Comparison of ENCODE assay signal across 8 mouse cellular contexts in genomic region chr5:147430936-147431839, GRCm38 (mm10). TPM values are rescaled to one million over a fixed set of nuclear protein-coding genes. Genes with fewer than 3 reads are reported as not detected.
DNase-seq lines count a peak whose midpoint lies in the region; ATAC-seq and TF ChIP-seq lines count a peak whose summit lies in the region.

No protein-coding gene starts in this region.

- H3K27me3 ChIP-seq in embryonic facial prominence, embryonic 14.5 days (replicated peaks; ENCODE audit: control insufficient read depth, insufficient read depth, low read length) = no peaks in the 10 kb centered on the region
- H3K27me3 ChIP-seq in heart, embryonic 10.5 days (ENCODE audit: insufficient read depth, poor library complexity, severe bottlenecking) = no peaks in the 10 kb centered on the region
- H3K27me3 ChIP-seq in kidney, embryonic 14.5 days (ENCODE audit: control insufficient read depth, insufficient read depth, low read length) = no peaks in the 10 kb centered on the region
- no peaks in the 10 kb centered on the region for H3K27me3 ChIP-seq in midbrain, postnatal 0 days (ENCODE audit: insufficient read depth, low read length)

- H3K9ac ChIP-seq in embryonic facial prominence, embryonic 14.5 days (ENCODE audit: low read depth, low read length) = peak overlapping the region; percentile 98
- peak overlapping the region; percentile 85 for H3K9ac ChIP-seq in kidney, embryonic 14.5 days (ENCODE audit: low read depth, low read length)
- peak overlapping the region; percentile 95 for H3K9ac ChIP-seq in midbrain, postnatal 0 days (replicated peaks; ENCODE audit: low read length, poor library complexity, severe bottlenecking)

- peak overlapping the region; percentile 71 for H3K4me2 ChIP-seq in embryonic facial prominence, embryonic 14.5 days (ENCODE audit: low read depth, low read length)
- H3K4me2 ChIP-seq in kidney, embryonic 14.5 days (replicated peaks; ENCODE audit: low read depth, low read length) = peak overlapping the region; percentile 76
- peak overlapping the region; percentile 75 for H3K4me2 ChIP-seq in midbrain, postnatal 0 days (ENCODE audit: low read depth, low read length, poor library complexity, severe bottlenecking)

- H3K36me3 ChIP-seq in embryonic facial prominence, embryonic 14.5 days (ENCODE audit: control insufficient read depth, insufficient read depth, low read length) = no peaks in the 10 kb centered on the region
- peaks cover 8% of the 10 kb centered on the region; the same call in 1 of the 2 replicates for H3K36me3 ChIP-seq in heart, embryonic 10.5 days
- peaks cover 3% of the 10 kb centered on the region for H3K36me3 ChIP-seq in kidney, embryonic 14.5 days (ENCODE audit: control insufficient read depth, insufficient read depth, low read length)
- H3K36me3 ChIP-seq in midbrain, postnatal 0 days (ENCODE audit: insufficient read depth, low read length) = no peaks in the 10 kb centered on the region; the same call in 1 of the 2 replicates

- peaks cover 19% of the 10 kb centered on the region for H3K4me1 ChIP-seq in embryonic facial prominence, embryonic 14.5 days (ENCODE audit: control insufficient read depth, insufficient read depth, low read length)
- H3K4me1 ChIP-seq in heart, embryonic 10.5 days = peaks cover 36% of the 10 kb centered on the region
- peaks cover 29% of the 10 kb centered on the region for H3K4me1 ChIP-seq in kidney, embryonic 14.5 days (ENCODE audit: control insufficient read depth, insufficient read depth, low read length)
- no peaks in the 10 kb centered on the region; the same call in 1 of the 2 replicates for H3K4me1 ChIP-seq in midbrain, postnatal 0 days (ENCODE audit: insufficient read depth, low read length)

- 0% methylated on average over 29 of the region's 68 CpGs for WGBS in embryonic facial prominence, embryonic 14.5 days
- WGBS in heart, embryonic 10.5 days = under 1% methylated on average over 60 of the region's 68 CpGs
- 1% methylated on average over 47 of the region's 68 CpGs for WGBS in kidney, embryonic 14.5 days
- 1% methylated on average over 53 of the region's 68 CpGs for WGBS in midbrain, postnatal 0 days

- H3K4me3 ChIP-seq in embryonic facial prominence, embryonic 14.5 days (ENCODE audit: low read depth, low read length) = peak overlapping the region; percentile 99
- peak overlapping the region; percentile 99 for H3K4me3 ChIP-seq in heart, embryonic 10.5 days
- peak overlapping the region; percentile 99 for H3K4me3 ChIP-seq in kidney, embryonic 14.5 days (ENCODE audit: low read length)
- peak overlapping the region; percentile 100 for H3K4me3 ChIP-seq in midbrain, postnatal 0 days (ENCODE audit: low read depth, low read length)

- no peaks in the 10 kb centered on the region for H3K9me3 ChIP-seq in embryonic facial prominence, embryonic 14.5 days (ENCODE audit: control insufficient read depth, low read length)
- H3K9me3 ChIP-seq in heart, embryonic 10.5 days = no peaks in the 10 kb centered on the region
- no peaks in the 10 kb centered on the region for H3K9me3 ChIP-seq in kidney, embryonic 14.5 days (ENCODE audit: control insufficient read depth, low read length)
- H3K9me3 ChIP-seq in midbrain, postnatal 0 days (ENCODE audit: low read length) = no peaks in the 10 kb centered on the region

- TF ChIP-seq CTCF in midbrain, postnatal 0 days (IDR thresholded peaks at IDR 0.05) = no peak

- peak; percentile 68 for DNase-seq in 416B (ENCODE audit: low read depth)
- DNase-seq in adrenal gland, postnatal 14 days = peak; percentile 88
- peak; percentile 74 for DNase-seq in embryonic facial prominence, embryonic 14.5 days (ENCODE audit: low spot score)
- peak; percentile 88 for DNase-seq in heart, embryonic 10.5 days (ENCODE audit: low spot score)
- DNase-seq in liver = peak; percentile 72
- peak; percentile 75 for DNase-seq in midbrain, postnatal 0 days (ENCODE audit: low spot score)
- peak; percentile 69 to 84 for DNase-seq in spleen, postnatal 4 days (ENCODE audit: low spot score in 2 of 2)

- H3K27ac ChIP-seq in embryonic facial prominence, embryonic 14.5 days (replicated peaks; ENCODE audit: low read depth, low read length) = peak overlapping the region; percentile 98
- H3K27ac ChIP-seq in heart, embryonic 10.5 days = peak overlapping the region; percentile 99
- peak overlapping the region; percentile 94 for H3K27ac ChIP-seq in kidney, embryonic 14.5 days (ENCODE audit: low read depth, low read length)
- H3K27ac ChIP-seq in midbrain, postnatal 0 days (ENCODE audit: low read depth, low read length) = peak overlapping the region; percentile 97

- ATAC-seq in embryonic facial prominence, embryonic 14.5 days (ENCODE audit: low read depth) = peak; percentile 69
- peak; percentile 77 for ATAC-seq in kidney, embryonic 14.5 days (ENCODE audit: low FRiP score, low TSS enrichment)
- ATAC-seq in midbrain, postnatal 0 days (ENCODE audit: low FRiP score) = peak; percentile 64

RNA-seq across cellular contexts. Expression of gene Pan3, which starts 1.2 kb away (rescaled TPM):
- total RNA-seq in adrenal gland, postnatal 14 days (2021) = 102 and 110 TPM in 2 replicates
- polyA plus RNA-seq in embryonic facial prominence, embryonic 14.5 days (2014; fragmentation: Nextera tagmentation; extraction: Ambion mirVana) = 57.5 and 60.1 TPM in 2 replicates
- 31.6 and 38.8 TPM in 2 replicates for polyA plus RNA-seq in heart, embryonic 10.5 days (2016; fragmentation: Nextera tagmentation; extraction: Ambion mirVana)
- polyA plus RNA-seq in kidney, embryonic 14.5 days (2014; fragmentation: Nextera tagmentation; extraction: Ambion mirVana) = 88.9 and 102 TPM in 2 replicates
- total RNA-seq in midbrain, postnatal 0 days (2014; rRNA removed) = 38.9 and 66.7 TPM in 2 replicates
- 51.3 and 61.4 TPM in 2 replicates for polyA plus RNA-seq in midbrain, postnatal 0 days (2015; fragmentation: Nextera tagmentation; extraction: Ambion mirVana)

RNA-seq across cellular contexts. Expression of gene Flt3, which starts 30.9 kb away (rescaled TPM):
- 0.07 and 0.94 TPM in 2 replicates for total RNA-seq in adrenal gland, postnatal 14 days (2021)
- polyA plus RNA-seq in embryonic facial prominence, embryonic 14.5 days (2014; fragmentation: Nextera tagmentation; extraction: Ambion mirVana) = 0.35 and 0.45 TPM in 2 replicates
- polyA plus RNA-seq in heart, embryonic 10.5 days (2016; fragmentation: Nextera tagmentation; extraction: Ambion mirVana) = 0.04 TPM in 1 of 2 replicates, not detected in the other
- not detected in 2 replicates for polyA plus RNA-seq in kidney, embryonic 14.5 days (2014; fragmentation: Nextera tagmentation; extraction: Ambion mirVana)
- 2.5 and 2.6 TPM in 2 replicates for total RNA-seq in midbrain, postnatal 0 days (2014; rRNA removed)
- polyA plus RNA-seq in midbrain, postnatal 0 days (2015; fragmentation: Nextera tagmentation; extraction: Ambion mirVana) = 2.0 TPM in 2 replicates

Comparison
In these comparisons a context has a peak if more than half of its experiments do, and no peak if none do; other contexts are left out.
1. Peak in every context shown above with its lines: DNase-seq, ATAC-seq, H3K4me3 ChIP-seq and H3K27ac ChIP-seq.